Mouse (Mus musculus): Measurements from ENCODE around the gene Slc16a7.

Gene Slc16a7

GRCm38 (mm10) chr10:125324149-125324834 lies 65.0 kb downstream of the Slc16a7 start:
- DNase-seq (ENCODE audit: low read depth, low spot score): no peak

DNA sequence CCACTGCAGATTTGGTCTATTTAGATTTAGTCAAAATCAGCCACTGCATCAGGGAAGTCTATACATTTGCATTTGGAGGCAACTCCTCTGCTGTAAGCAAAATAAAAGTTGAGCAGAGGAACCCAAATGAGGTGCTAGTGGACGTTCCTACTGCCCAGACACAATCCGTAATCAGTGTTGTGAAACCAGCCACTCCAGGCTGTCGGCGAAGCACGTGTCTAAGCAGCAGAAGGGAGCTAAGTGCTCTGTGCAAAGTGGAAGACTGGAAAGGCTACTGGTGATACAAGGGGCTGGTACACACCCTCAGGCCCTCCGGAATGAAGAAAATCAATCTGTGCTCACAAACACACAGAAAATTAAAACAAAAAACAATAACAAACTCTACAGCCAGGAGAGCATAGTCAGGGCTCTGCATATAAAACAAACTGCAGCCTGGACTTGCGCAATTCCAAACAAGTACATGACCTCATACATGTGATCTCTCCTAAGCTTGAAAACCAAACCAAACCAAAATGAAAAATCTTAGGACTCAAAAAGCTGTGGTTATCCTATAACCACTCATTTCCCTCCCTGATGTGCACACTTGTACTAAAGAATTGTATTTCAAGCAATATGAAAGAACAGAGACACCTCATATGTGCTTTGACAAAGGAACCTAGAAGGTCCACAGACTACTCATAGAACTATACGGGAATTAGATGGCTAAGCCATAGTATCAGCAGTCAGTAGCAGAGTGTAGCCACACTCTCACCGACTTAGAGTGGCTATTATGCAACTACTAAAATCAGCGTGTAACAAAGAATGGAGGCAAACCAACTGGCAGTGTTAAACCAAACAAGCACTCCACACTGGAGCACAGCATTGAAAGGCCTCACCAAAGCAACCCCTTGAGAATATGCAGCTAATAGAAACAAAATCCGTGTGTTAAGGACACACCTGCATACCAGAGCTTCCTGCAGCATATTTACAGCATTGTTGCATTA lies 67.5 kb downstream of the Slc16a7 start:
- peak; percentile 19 for DNase-seq (ENCODE audit: low read depth, low spot score)

DNA sequence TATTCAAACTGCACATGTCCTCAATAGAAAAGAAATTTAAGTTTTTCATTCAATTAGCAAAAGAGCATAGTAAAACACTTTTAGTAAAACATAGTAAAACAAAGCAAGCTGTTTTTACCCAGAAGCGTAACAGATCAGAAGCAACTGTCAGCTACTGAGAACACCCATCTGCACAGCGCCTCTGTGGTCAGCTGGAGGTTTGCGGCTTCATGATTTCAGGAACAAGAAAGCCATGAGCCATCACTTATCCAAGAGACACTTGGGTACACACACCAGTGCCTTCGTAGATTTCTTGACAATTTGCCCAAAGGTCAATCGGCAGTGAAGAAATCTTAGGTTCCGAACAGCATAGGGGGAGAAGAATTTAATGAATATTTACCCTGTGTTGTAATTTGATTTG lies 71.9 kb downstream of the Slc16a7 start:
- DNase-seq (ENCODE audit: low read depth, low spot score): peak; percentile 48

DNA sequence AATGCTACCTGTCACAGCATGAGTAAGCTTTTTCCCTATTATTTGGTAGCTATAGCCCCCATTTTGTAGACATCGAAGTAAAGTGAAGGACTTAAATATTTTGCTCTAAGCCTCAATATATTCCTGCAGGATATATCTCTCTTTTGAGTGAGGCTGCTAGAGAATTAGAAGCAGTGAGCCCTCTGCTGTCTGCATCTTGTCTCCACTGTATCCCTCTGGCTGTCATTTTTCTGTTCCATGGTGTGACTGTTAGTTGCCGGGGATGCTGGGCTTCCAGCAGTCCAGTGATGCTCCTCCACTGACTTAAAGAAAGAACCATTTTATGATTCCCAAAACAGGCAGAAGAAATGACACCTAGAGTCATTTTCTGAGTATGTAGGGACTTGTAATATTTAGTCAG lies 78.4 kb downstream of the Slc16a7 start:
- DNase-seq (ENCODE audit: low read depth, low spot score): no peak

GRCm38 (mm10) chr10:125298036-125298435 lies 91.2 kb downstream of the Slc16a7 start:
- DNase-seq (ENCODE audit: low read depth, low spot score): no peak

- no peak for DNase-seq (ENCODE audit: low read depth, low spot score)
Observed at GRCm38 (mm10) chr10:125290320-125290719, 98.9 kb downstream of the Slc16a7 start.

DNA sequence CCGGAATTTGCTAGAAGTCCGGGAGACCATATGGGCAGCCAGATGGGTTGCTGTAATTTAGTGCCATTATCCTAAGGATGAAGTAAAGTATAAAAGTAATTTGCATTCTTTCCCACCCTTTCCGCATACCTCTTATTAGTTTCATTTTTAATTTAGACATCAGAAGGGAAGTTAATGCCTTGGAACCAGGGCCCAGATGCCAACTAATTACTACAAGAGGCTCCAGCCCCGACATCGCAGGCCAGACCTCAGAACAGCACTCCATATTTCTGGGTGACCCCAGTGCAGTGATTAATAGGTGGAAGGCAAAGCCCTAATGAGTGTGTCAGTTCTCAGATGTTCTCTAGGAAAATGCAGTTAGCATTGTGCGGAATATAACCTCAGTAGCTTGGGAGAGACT lies 100.7 kb downstream of the Slc16a7 start:
- DNase-seq (ENCODE audit: low read depth, low spot score): no peak

DNA sequence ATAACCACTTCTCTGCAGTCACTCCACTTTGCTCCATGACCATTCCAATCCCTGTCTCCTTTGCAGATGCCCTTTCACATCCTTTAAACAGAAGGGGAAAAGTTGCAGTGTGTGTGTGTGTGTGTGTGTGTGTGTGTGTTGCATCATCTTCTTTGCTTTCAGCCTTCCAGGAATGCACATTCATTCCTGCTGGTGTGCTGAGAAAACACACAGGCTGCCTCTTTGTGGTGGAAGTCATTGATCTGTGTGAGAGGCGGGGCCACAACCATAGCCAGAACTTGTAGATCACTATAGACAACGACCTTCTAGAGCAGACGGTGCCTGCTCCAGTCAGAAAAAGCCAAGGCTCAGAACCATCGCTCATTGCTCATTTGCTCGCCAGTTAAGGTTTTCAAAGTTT lies 103.9 kb downstream of the Slc16a7 start:
- no peak for DNase-seq (ENCODE audit: low read depth, low spot score)

DNA sequence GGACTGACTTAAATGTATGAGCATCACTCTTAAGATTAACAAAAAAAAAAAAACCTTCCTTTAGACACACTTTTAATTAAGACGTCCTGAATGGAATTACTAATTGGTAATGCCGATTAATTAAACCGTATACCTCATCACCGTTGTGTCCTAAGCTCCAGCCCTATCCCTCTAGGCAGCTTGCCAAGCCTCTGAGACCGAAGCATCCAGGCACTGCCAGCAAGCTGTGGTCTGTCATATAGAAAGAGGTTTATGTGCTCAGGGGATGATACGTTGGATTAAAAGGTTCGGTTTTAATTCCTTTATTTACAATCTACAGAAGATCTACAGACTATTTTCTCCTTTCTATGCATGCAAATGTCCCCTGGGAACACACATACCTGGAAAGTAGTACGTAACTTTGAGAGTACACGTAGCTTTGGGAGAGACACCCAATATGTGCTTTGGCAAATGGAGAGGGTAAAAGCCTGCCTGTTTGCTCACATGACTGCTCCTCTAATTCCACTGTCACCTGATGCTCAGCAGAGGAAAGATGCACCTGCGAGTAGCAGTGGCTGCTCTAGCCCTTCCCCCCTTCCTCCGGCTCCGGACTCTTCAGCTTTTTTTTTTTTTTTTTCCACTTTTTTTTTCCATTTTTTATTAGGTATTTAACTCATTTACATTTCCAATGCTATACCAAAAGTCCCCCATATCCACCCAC lies 114.0 kb downstream of the Slc16a7 start:
- no peak for DNase-seq (ENCODE audit: low read depth, low spot score)

DNA sequence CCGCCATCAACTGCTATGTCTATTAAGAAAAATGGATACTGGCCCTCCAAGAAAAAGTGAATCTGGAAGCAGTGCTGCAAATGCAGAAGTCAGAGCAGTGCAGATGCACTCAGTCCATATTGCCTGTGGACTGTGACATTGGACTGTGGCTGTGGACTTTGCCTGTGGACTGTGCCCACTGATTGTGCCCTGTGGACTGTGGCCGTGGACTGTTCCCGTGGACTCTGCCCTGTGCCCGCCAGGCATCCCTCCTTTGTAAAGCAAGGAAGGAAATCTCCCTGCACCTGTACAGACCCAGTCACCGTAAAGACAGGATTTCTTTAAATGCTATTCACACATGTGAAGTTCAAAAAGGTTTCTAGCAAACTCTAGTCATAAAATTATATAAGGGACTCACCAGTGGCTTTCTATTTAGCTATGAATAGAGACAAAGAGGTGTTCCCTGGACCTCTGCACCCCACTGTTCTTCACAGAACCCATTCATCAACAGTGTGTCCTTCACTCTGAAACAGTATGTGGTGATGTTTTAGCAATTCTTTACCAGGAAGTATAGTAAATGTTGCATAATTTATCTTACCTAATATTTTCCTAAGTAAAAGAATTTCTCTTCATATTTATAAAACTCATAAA lies 114.6 kb downstream of the Slc16a7 start:
- no peak for DNase-seq (ENCODE audit: low read depth, low spot score)

DNA sequence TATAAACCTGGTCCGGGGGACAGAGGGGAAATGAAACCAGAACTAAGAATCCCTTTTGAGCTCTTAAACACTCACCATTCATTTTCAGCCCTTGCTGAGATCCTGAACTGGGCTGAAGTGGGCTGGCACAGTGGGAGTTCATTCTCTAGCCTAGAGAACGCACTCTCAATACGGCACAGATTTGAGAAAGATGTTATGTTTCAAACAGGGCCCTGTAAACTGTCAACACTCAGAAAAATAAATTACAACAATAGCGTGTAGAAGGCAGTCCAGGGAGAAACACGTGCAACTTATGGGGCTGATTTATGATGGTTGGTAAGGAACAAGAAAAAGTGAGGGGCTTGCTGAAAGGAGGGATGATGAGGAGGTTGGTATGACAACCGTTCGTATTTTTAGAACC lies 115.5 kb downstream of the Slc16a7 start:
- no peak for DNase-seq (ENCODE audit: low read depth, low spot score)

DNA sequence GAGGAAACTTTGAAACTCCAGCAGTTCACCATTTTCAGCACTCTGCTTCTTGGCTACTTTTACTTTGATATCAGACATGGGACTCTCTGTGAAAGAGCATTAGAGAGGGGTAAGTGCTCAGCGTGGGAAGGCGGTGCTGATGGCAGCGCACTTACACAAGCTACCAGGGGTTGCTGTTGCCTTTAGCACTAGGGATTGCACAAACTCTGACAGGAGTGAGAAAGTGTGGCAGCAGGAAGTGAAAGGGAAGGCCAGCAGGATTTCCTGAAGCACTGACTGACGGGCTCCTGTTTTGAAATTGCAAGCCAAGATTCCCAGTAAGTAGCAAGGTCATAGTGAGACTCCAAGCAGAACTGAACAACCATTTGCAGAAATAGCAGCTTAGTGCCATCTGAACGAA lies 117.8 kb downstream of the Slc16a7 start:
- DNase-seq (ENCODE audit: low read depth, low spot score): peak; percentile 9

- no peak for DNase-seq (ENCODE audit: low read depth, low spot score)
Observed at GRCm38 (mm10) chr10:125270266-125270665, 119.0 kb downstream of the Slc16a7 start.

DNA sequence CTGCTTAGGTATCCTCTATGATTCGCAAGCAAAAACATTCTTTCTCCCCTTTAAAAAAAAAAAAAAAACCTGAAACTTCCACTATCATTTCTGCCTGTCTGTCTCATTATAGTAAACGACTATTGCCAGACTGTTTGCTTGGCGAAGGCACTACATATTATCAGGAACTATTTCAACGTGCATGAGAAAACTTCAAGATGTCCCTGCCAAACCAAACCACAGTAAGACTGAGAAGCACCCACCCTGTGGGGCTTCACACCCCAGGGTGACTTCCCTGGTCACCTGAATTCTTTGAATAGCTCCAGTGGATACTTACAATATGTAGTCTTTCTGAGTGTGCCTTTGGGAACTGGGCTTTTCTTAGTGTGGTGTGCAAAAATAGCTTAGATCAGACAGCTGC lies 122.9 kb downstream of the Slc16a7 start:
- DNase-seq (ENCODE audit: low read depth, low spot score): no peak

- no peak for DNase-seq (ENCODE audit: low read depth, low spot score)
Observed at GRCm38 (mm10) chr10:125265901-125266300, 123.4 kb downstream of the Slc16a7 start.

DNA sequence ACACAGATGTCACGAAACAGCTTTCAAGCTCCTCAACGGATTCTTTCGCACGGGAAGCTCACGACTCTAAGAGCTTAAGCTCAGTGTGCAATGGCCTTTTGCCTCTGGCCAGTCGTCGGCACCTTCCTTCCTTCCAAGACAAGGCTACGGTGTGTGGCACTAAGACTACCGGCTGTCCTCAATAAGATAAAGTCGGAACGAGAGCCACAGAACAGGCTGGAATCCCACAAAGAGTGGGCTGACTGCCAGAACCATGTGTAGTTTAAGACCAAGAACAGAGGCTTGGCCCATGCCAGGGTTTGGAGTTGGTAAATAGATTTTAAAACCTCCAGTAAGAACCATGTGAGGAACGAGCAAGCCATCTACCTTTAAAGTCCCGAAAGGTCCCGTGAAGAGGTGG lies 123.8 kb downstream of the Slc16a7 start:
- DNase-seq (ENCODE audit: low read depth, low spot score): no peak

DNA sequence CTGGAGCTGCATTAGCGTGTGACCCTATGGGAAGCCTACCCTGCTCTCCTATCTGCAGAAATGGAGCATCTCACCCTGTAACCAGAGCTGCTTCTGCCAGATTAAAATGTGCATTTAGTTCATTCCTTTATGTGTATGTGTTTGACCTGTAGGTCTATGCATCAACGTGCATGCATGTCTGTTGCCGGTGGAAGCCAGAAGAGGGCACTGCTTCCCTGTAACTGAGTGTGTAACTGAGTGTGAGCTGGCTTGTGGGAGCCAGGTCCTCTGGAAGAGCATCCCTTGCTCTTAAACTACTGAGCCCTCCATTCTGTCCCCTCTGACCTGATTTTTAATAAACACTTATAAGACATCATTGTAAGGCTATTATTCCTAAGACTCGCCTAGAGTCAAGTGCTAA lies 124.3 kb downstream of the Slc16a7 start:
- DNase-seq (ENCODE audit: low read depth, low spot score): no peak

GRCm38 (mm10) chr10:125255904-125256303 lies 133.4 kb downstream of the Slc16a7 start:
- no peak for DNase-seq (ENCODE audit: low read depth, low spot score)

- no peak for DNase-seq (ENCODE audit: low read depth, low spot score)
Observed at GRCm38 (mm10) chr10:125214536-125214935, 174.7 kb downstream of the Slc16a7 start.

GRCm38 (mm10) chr10:125213805-125214204 lies 175.5 kb downstream of the Slc16a7 start:
- DNase-seq (ENCODE audit: low read depth, low spot score): no peak

- no peak for DNase-seq (ENCODE audit: low read depth, low spot score)
Observed at GRCm38 (mm10) chr10:125187544-125187943, 201.7 kb downstream of the Slc16a7 start.

- no peak for DNase-seq (ENCODE audit: low read depth, low spot score)
Observed at GRCm38 (mm10) chr10:125185387-125185786, 203.9 kb downstream of the Slc16a7 start.

All from skeletal muscle tissue, adult 2 months (tissue).